Mouse (Mus musculus): Measurements from ENCODE around the gene Gm13287. TPM values are rescaled to one million over a fixed set of nuclear protein-coding genes. Genes with fewer than 3 reads are reported as not detected.

Gm13287 gene
- polyA plus RNA-seq, 1 experiment from 2014 or later: not detected

Other genes starting within 250 kb of the Gm13287 start
- gene Ifna15, start 245.0 kb upstream of the Gm13287 start, polyA plus RNA-seq (2016; fragmentation: Nextera tagmentation; extraction: Ambion mirVana): not detected in 2 replicates
- gene Ifna14, start 231.5 kb upstream of the Gm13287 start, polyA plus RNA-seq (2016; fragmentation: Nextera tagmentation; extraction: Ambion mirVana): not detected in 2 replicates
- gene Ifna9, start 210.9 kb upstream of the Gm13287 start, polyA plus RNA-seq (2016; fragmentation: Nextera tagmentation; extraction: Ambion mirVana): not detected in 2 replicates
- gene Ifna12, start 199.9 kb upstream of the Gm13287 start, polyA plus RNA-seq (2016; fragmentation: Nextera tagmentation; extraction: Ambion mirVana): not detected in 2 replicates
- gene C87499, start 168.8 kb upstream of the Gm13287 start, polyA plus RNA-seq (2016; fragmentation: Nextera tagmentation; extraction: Ambion mirVana): not detected in 2 replicates
- not detected in 2 replicates for gene Ifna13, start 158.8 kb upstream of the Gm13287 start, polyA plus RNA-seq (2016; fragmentation: Nextera tagmentation; extraction: Ambion mirVana)
- not detected in 2 replicates for gene Ifna16, start 126.3 kb upstream of the Gm13287 start, polyA plus RNA-seq (2016; fragmentation: Nextera tagmentation; extraction: Ambion mirVana)
- gene Ifna2, start 119.3 kb upstream of the Gm13287 start, polyA plus RNA-seq (2016; fragmentation: Nextera tagmentation; extraction: Ambion mirVana): not detected in 2 replicates
- not detected in 2 replicates for gene Ifnab, start 111.9 kb upstream of the Gm13287 start, polyA plus RNA-seq (2016; fragmentation: Nextera tagmentation; extraction: Ambion mirVana)
- gene Gm26566, start 81.4 kb upstream of the Gm13287 start, polyA plus RNA-seq (2016; fragmentation: Nextera tagmentation; extraction: Ambion mirVana): 1.4 and 1.9 TPM in 2 replicates
- 144 and 152 TPM in 2 replicates for gene Klhl9, start 80.8 kb upstream of the Gm13287 start, polyA plus RNA-seq (2016; fragmentation: Nextera tagmentation; extraction: Ambion mirVana)
- gene Gm13271, start 48.4 kb upstream of the Gm13287 start, polyA plus RNA-seq (2016; fragmentation: Nextera tagmentation; extraction: Ambion mirVana): not detected in 2 replicates
- gene Gm13283, start 43.1 kb upstream of the Gm13287 start, polyA plus RNA-seq (2016; fragmentation: Nextera tagmentation; extraction: Ambion mirVana): 0.31 and 0.39 TPM in 2 replicates
- not detected in 2 replicates for gene Gm13290, start 29.4 kb upstream of the Gm13287 start, polyA plus RNA-seq (2016; fragmentation: Nextera tagmentation; extraction: Ambion mirVana)
- not detected in 2 replicates for gene Gm13289, start 26.3 kb upstream of the Gm13287 start, polyA plus RNA-seq (2016; fragmentation: Nextera tagmentation; extraction: Ambion mirVana)
- not detected in 2 replicates for gene Gm13272, start 23.4 kb upstream of the Gm13287 start, polyA plus RNA-seq (2016; fragmentation: Nextera tagmentation; extraction: Ambion mirVana)
- not detected in 2 replicates for gene Ifnz, start 21.1 kb upstream of the Gm13287 start, polyA plus RNA-seq (2016; fragmentation: Nextera tagmentation; extraction: Ambion mirVana)
- 0.62 TPM in 1 of 2 replicates, not detected in the other for gene Gm13276, start 17.5 kb upstream of the Gm13287 start, polyA plus RNA-seq (2016; fragmentation: Nextera tagmentation; extraction: Ambion mirVana)
- not detected in 2 replicates for gene Gm13277, start 14.6 kb upstream of the Gm13287 start, polyA plus RNA-seq (2016; fragmentation: Nextera tagmentation; extraction: Ambion mirVana)
- gene Gm13278, start 11.7 kb upstream of the Gm13287 start, polyA plus RNA-seq (2016; fragmentation: Nextera tagmentation; extraction: Ambion mirVana): not detected in 2 replicates
- not detected in 2 replicates for gene Gm13275, start 8.8 kb upstream of the Gm13287 start, polyA plus RNA-seq (2016; fragmentation: Nextera tagmentation; extraction: Ambion mirVana)
- gene Gm13279, start 5.9 kb upstream of the Gm13287 start, polyA plus RNA-seq (2016; fragmentation: Nextera tagmentation; extraction: Ambion mirVana): not detected in 2 replicates
- gene Gm13285, start 3.6 kb upstream of the Gm13287 start, polyA plus RNA-seq (2016; fragmentation: Nextera tagmentation; extraction: Ambion mirVana): 0.26 and 0.95 TPM in 2 replicates
- gene Gm13288, start 2.3 kb downstream of the Gm13287 start, polyA plus RNA-seq (2016; fragmentation: Nextera tagmentation; extraction: Ambion mirVana): not detected in 2 replicates
- gene Ifna7, start 13.0 kb downstream of the Gm13287 start, polyA plus RNA-seq (2016; fragmentation: Nextera tagmentation; extraction: Ambion mirVana): not detected in 2 replicates
- gene Ifna11, start 16.7 kb downstream of the Gm13287 start, polyA plus RNA-seq (2016; fragmentation: Nextera tagmentation; extraction: Ambion mirVana): not detected in 2 replicates
- gene Ifna6, start 24.2 kb downstream of the Gm13287 start, polyA plus RNA-seq (2016; fragmentation: Nextera tagmentation; extraction: Ambion mirVana): not detected in 2 replicates
- not detected in 2 replicates for gene Ifna5, start 32.3 kb downstream of the Gm13287 start, polyA plus RNA-seq (2016; fragmentation: Nextera tagmentation; extraction: Ambion mirVana)
- not detected in 2 replicates for gene Ifna4, start 38.6 kb downstream of the Gm13287 start, polyA plus RNA-seq (2016; fragmentation: Nextera tagmentation; extraction: Ambion mirVana)
- not detected in 2 replicates for gene Ifna1, start 46.8 kb downstream of the Gm13287 start, polyA plus RNA-seq (2016; fragmentation: Nextera tagmentation; extraction: Ambion mirVana)
- not detected in 2 replicates for gene Ifne, start 76.9 kb downstream of the Gm13287 start, polyA plus RNA-seq (2016; fragmentation: Nextera tagmentation; extraction: Ambion mirVana)